Mouse (Mus musculus) thymus, postnatal 14 days (tissue): Measurements from ENCODE around the gene Olfr488.
"Not testable (repeated sequence)": the region's sequence is repeated elsewhere in the genome, so short reads cannot be mapped to it uniquely, and the experiment has no call there.

Experiments used
- DNase-seq: peaks from one replicate; pipeline ENCODE4 v3.0.0; 2021

Olfr488 gene

GRCm38 (mm10) chr7:108258247-108258646 is at the start of gene Olfr488:
Gene Olfr488 (minus strand): TSS chr7:108258347.
- DNase-seq: no peak

DNA sequence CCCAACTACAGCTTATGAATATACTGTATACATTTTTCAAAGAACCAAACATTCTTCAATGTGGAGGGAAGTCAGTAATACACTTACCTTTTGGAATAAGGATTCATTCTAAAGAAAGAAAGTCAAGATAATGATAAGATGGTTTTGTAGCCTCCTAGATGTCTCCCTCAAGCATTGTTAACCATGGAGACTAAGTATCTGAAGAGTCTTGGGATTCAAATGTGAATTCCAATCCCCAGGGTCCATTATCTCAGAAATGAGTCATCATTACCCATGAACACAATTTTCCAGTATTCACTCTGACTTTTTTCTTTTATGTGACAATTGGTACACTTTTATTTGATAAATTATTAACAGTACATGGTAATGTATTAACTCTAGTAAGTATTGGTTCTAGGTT is 30.7 kb upstream of the Olfr488 start, which contains the start of gene Olfr490:
TSS of gene Olfr490 (minus strand) at position 101 of the 400 bp plus-strand sequence.
- no peak for DNase-seq

- no peak for DNase-seq
Measured at GRCm38 (mm10) chr7:108233551-108233950, 24.6 kb downstream of the Olfr488 start.

DNA sequence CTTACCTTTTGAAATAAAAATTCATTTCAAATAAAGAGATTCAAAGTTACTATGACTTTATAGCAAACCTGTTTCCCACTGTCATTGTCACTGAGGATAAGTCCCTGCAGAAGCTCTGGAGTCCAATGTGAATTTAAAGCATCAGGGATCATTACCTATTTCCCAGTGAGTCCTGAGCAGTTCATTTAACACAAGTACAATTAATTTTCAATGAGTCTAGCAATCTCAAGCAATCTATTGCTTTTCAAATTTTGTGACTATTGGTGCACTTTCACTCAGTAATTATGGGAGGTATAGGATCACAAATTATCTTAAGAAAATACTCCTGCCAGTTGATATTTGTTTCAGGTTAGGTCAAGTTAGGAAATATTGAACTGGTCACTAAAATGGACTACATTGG is 43.6 kb downstream of the Olfr488 start, which contains the start of gene Olfr487:
TSS of gene Olfr487 (minus strand) at position 101 of the 400 bp plus-strand sequence.
- DNase-seq: not testable (repeated sequence)
